Mouse (Mus musculus) embryonic facial prominence, embryonic 14.5 days (tissue): ENCODE results near the gene Eif4h. TPM values are rescaled to one million over a fixed set of nuclear protein-coding genes. Genes with fewer than 3 reads are reported as not detected.

Experiments
- ATAC-seq: fragments of 200-750 bp; cut with Nextera tagmentation; 2 replicates; pipeline ENCODE4 v1.8.0; 2017; ENCODE audit warnings: low read depth, moderate number of reproducible peaks, moderate TSS enrichment
- DNase-seq: peaks from one replicate; pipeline ENCODE4 v3.0.0-alpha.2; 2015; ENCODE audit warnings: low spot score
- H3K27ac ChIP-seq: fragments of 300-500 bp; sonication (generic); replicated peaks from 2 replicates; pipeline ENCODE4 v1.5.1; 2014; ENCODE audit warnings: low read depth, mild to moderate bottlenecking, low read length, moderate library complexity
- H3K27me3 ChIP-seq: fragments of 300-500 bp; sonication (generic); replicated peaks from 2 replicates; pipeline ENCODE4 v1.6.1; 2014; ENCODE audit warnings: low read length; ENCODE audit not compliant: control insufficient read depth, insufficient read depth
- H3K36me3 ChIP-seq: fragments of 300-500 bp; sonication (generic); 2 replicates; pipeline ENCODE4 v1.6.1; 2014; ENCODE audit warnings: low read length, mixed read lengths; ENCODE audit not compliant: control insufficient read depth, insufficient read depth
- H3K4me1 ChIP-seq: fragments of 300-500 bp; sonication (generic); 2 replicates; pipeline ENCODE4 v1.6.1; 2014; ENCODE audit warnings: antibody characterized with exemption, low read length; ENCODE audit not compliant: control insufficient read depth, insufficient read depth
- H3K4me2 ChIP-seq: fragments of 300-500 bp; sonication (generic); 2 replicates; pipeline ENCODE4 v1.6.1; 2014; ENCODE audit warnings: low read depth, mild to moderate bottlenecking, low read length, moderate library complexity, mixed read lengths
- H3K4me3 ChIP-seq: fragments of 300-500 bp; sonication (generic); 2 replicates; pipeline ENCODE4 v1.5.1; 2014; ENCODE audit warnings: low read depth, mild to moderate bottlenecking, low read length
- H3K9ac ChIP-seq: fragments of 300-500 bp; sonication (generic); 2 replicates; pipeline ENCODE4 v1.6.1; 2014; ENCODE audit warnings: low read depth, mild to moderate bottlenecking, low read length, moderate library complexity, mixed read lengths
- H3K9me3 ChIP-seq: fragments of 300-500 bp; sonication (generic); 2 replicates; pipeline ENCODE4 v1.6.1; 2016; ENCODE audit warnings: low read length; ENCODE audit not compliant: control insufficient read depth
- WGBS: fragments of 180-500 bp; shearing (Covaris S2); extraction: QIAGEN DNeasy Blood & Tissue Kit; methylation state at CpG from one replicate; pipeline ENCODE4 v1.1.7; 2014; 5-methylcytosine and 5-hydroxymethylcytosine counted together
- polyA plus RNA-seq: library from polyadenylated mRNA; unstranded; fragments of >200 nt; fragmentation: Nextera tagmentation; extraction: Ambion mirVana; gene quantifications from 2 replicates; pipeline ENCODE4 v1.2.1, GENCODE M21; 2014

The Eif4h gene
- 365 and 410 TPM in 2 replicates for polyA plus RNA-seq

DNA sequence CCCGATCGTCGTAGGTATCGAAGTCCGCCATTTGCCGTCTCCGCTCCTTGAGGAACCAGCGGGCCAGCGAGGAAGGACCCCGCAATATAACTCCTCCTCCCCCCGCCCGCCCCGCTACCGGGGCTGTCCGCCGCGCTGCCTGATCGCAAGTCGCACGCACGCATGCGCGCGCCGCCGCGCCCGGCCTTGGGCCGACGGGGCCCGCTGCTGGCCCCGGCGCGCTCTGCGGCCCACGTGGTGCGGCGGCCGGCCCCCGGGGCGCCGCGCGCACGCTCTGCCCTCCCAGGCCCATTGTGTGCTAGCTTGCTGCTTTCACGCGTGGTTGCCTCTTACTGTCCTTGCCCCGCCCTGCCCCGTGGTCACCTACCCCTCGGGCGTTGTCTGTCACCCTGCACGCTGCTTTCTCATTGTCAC is at the start of gene Eif4h:
TSS of gene Eif4h (minus strand) at position 222 of the 414 bp plus-strand sequence.
- ATAC-seq (peak; percentile 94), DNase-seq (peak; percentile 97)
- peak within 1 kb of the TSS; percentile 72 for H3K4me2 ChIP-seq

DNA sequence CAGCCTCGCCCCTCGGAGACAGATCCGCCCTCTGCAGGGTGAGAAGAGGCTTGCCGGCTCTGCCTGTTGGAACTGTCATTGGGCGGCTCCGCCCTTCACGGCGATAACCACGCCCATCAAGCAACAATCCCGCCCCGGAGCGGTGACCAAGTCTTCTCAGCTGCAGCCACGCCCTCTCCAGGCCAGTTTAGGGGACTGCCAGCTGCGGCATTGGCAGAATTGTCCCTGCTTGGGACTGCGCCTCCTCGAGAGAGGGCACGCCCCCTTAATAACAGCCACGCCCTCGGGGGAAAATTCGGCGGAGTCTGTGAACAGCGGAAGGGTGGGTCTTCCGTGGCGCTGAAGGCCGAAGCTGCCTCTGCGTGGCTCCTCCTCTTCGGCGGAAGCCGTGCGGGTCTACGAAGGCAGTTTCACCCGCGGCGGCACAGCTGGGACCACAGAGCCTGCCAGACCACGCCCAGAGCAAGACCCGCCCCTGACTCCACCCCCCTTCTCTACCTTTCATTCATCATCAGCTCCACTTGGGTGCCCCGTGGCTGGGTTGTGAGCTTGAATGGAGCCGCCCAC is 49.5 kb upstream of the Eif4h start:
- Histone ChIP-seq H3K27me3 (no peaks in the 10 kb centered on the region), H3K4me2 (peak overlapping the region; percentile 65), H3K9me3 (no peaks in the 10 kb centered on the region), H3K4me3 (peak overlapping the region; percentile 81), H3K27ac (peak overlapping the region; percentile 81), H3K9ac (peak overlapping the region; percentile 83), H3K36me3 (peaks cover 20% of the 10 kb centered on the region), H3K4me1 (no peaks in the 10 kb centered on the region; the same call in 1 of the 2 replicates)
- ATAC-seq (peak; percentile 97), DNase-seq (peak; percentile 99)
- WGBS, result 0% methylated on average over 18 of the region's 38 CpGs

More for the DNA sequence above, at the start of gene Eif4h:
- Histone ChIP-seq H3K36me3 (peaks cover 23% of the 10 kb centered on the region), H3K4me1 (peaks cover 11% of the 10 kb centered on the region; the same call in 1 of the 2 replicates), H3K27me3 (no peaks in the 10 kb centered on the region), H3K27ac (peak within 1 kb of the TSS; percentile 96), H3K9me3 (no peaks in the 10 kb centered on the region), H3K9ac (peak within 1 kb of the TSS; percentile 99), H3K4me3 (peak within 1 kb of the TSS; percentile 97)
- WGBS, result under 1% methylated on average over 28 of the region's 52 CpGs

DNA sequence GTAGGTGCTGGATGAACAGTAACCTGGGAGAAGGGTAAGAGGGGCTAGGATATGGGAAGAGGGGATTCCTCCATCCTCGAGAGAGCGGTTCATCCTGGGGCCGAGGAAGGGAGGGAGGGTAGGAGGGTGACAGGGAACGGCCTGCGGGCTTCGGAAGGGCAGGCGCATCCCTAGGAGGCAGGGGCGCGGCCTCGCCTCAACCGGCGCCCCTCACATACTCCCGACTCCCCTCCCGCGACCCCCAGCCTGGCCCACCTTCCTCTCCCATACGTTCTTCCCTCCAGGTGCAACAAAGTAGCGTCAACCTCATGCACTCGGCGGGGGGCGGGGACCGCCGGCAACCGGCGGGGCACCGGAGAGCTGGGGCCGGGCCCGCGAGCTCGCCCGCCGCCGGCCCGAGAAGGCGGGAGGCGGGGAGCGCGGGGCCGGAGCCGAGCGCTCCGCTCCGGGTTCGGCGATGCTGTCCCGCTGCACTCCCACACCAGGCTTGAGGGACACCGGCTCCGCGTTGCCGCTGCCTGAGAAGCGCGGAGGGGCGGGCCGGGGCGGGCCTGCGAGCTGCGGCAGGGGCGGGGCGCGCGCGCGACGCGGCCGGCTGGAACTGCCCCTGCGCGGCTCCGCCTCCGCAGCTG is 48.9 kb upstream of the Eif4h start, which contains the start of gene Limk1:
TSS of gene Limk1 (minus strand) at position 513 of the 632 bp plus-strand sequence.
- peak within 1 kb of the TSS; percentile 81 for H3K27ac ChIP-seq
- ATAC-seq (peak; percentile 1; the same call in 1 of the 2 replicates), DNase-seq (no peak)
- under 1% methylated on average over 16 of the region's 69 CpGs for WGBS
- peaks cover 23% of the 10 kb centered on the region for H3K36me3 ChIP-seq
- H3K4me3 ChIP-seq, result peak within 1 kb of the TSS; percentile 81
- H3K27me3 ChIP-seq, result no peaks in the 10 kb centered on the region
- H3K4me1 ChIP-seq, result no peaks in the 10 kb centered on the region; the same call in 1 of the 2 replicates
- H3K4me2 ChIP-seq, result peak within 1 kb of the TSS; percentile 65
- peak within 1 kb of the TSS; percentile 83 for H3K9ac ChIP-seq
- no peaks in the 10 kb centered on the region for H3K9me3 ChIP-seq

GRCm38 (mm10) chr5:134687187-134687586 is 47.9 kb upstream of the Eif4h start:
- Histone ChIP-seq H3K4me2 (peak overlapping the region; percentile 65), H3K4me3 (peak overlapping the region; percentile 81), H3K9ac (0 out of 2 replicates have a peak overlapping the region, but pooled peaks have one; percentile 83), H3K4me1 (no peaks in the 10 kb centered on the region; the same call in 1 of the 2 replicates), H3K36me3 (peaks cover 34% of the 10 kb centered on the region), H3K27me3 (no peaks in the 10 kb centered on the region), H3K9me3 (no peaks in the 10 kb centered on the region), H3K27ac (no peak overlapping the region)
- ATAC-seq (no peak), DNase-seq (no peak)
- WGBS, result 92% methylated on average over 1 of the region's 1 CpGs

DNA sequence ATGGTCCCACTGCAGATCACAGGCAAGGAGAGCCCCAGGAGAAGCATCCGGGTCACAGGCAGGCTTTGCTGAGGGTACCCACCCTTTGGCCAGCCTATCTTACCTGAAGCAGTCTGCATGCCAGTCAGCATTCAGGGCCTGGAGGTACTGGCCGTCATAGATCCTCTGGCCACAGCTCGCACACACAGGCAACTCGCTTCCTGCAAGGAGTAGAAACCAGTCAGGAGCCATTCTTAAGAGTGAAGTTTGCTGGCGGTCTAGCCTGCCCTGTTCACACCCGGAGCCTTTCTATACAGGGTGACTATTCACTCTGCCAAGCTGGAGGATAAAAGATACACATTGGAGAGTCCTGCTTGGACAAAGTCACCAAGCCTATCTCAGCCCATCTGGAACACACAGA is 47.3 kb upstream of the Eif4h start:
- Histone ChIP-seq H3K27ac (no peak overlapping the region), H3K4me2 (no peak overlapping the region), H3K4me3 (no peak overlapping the region), H3K36me3 (peaks cover 35% of the 10 kb centered on the region), H3K9ac (no peak overlapping the region), H3K9me3 (no peaks in the 10 kb centered on the region), H3K4me1 (no peaks in the 10 kb centered on the region; the same call in 1 of the 2 replicates), H3K27me3 (no peaks in the 10 kb centered on the region)
- WGBS, result 89% methylated on average over 6 of the region's 6 CpGs
- ATAC-seq (no peak), DNase-seq (no peak)

DNA sequence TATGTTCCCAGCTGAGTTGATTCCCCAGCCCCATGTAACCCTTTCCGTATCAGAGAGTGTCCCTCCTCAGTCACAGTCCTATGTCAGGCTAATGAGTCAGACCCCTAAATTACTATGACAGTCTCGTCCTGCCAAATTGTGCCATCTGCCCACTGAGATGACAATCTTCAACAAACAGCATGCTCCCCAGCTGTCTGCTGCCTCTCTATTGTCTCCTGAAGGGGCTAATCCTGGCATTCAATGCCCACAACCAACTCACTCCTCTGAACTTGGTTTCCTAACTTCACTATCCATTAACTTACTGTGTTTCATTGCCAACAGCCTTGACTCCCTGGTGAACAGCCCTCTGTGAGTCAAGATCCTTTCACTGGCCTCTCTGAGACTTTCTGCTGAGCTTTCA is 45.1 kb upstream of the Eif4h start:
- Histone ChIP-seq H3K4me2 (no peak overlapping the region), H3K36me3 (peaks cover 35% of the 10 kb centered on the region), H3K27me3 (no peaks in the 10 kb centered on the region), H3K4me3 (no peak overlapping the region), H3K9me3 (no peaks in the 10 kb centered on the region), H3K27ac (no peak overlapping the region), H3K9ac (no peak overlapping the region), H3K4me1 (no peaks in the 10 kb centered on the region; the same call in 1 of the 2 replicates)
- no peak for DNase-seq
- WGBS, result 73% methylated on average over 2 of the region's 2 CpGs
- ATAC-seq, result no peak

- no peak overlapping the region for H3K27ac ChIP-seq
- no peak for DNase-seq
- H3K4me3 ChIP-seq, result no peak overlapping the region
- WGBS, result 69% methylated on average over 2 of the region's 2 CpGs
- H3K4me2 ChIP-seq, result no peak overlapping the region
- no peaks in the 10 kb centered on the region for H3K27me3 ChIP-seq
- ATAC-seq, result no peak
- H3K36me3 ChIP-seq, result peaks cover 35% of the 10 kb centered on the region
- H3K4me1 ChIP-seq, result no peaks in the 10 kb centered on the region
- H3K9me3 ChIP-seq, result no peaks in the 10 kb centered on the region
- H3K9ac ChIP-seq, result no peak overlapping the region
Measured at GRCm38 (mm10) chr5:134683813-134684212, 44.5 kb upstream of the Eif4h start.

DNA sequence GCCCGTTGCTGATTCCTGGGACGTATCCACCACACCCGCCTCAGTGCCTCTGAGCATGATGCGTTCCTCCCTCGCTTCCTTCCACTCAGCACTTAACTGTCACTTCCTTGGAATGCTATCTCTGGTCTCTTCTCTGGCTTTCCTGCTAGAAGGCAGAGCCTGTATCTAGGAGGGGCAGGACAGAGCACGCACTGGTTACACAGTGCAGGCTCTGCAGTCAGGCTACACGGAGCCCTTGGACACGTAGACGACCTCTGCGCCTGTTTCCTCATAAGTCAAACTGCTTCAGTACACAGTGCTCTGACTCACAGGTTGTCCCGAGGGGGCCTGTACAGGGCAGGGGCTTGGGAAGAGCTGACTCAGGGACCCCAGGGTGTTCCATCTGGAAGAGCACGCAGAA is 40.9 kb upstream of the Eif4h start:
- no peaks in the 10 kb centered on the region for H3K9me3 ChIP-seq
- 72% methylated on average over 12 of the region's 12 CpGs for WGBS
- H3K27me3 ChIP-seq, result no peaks in the 10 kb centered on the region
- H3K4me1 ChIP-seq, result peaks cover 11% of the 10 kb centered on the region
- no peak for DNase-seq
- H3K9ac ChIP-seq, result no peak overlapping the region
- H3K36me3 ChIP-seq, result peaks cover 22% of the 10 kb centered on the region; the same call in 1 of the 2 replicates
- H3K27ac ChIP-seq, result no peak overlapping the region
- no peak overlapping the region for H3K4me3 ChIP-seq
- no peak overlapping the region for H3K4me2 ChIP-seq
- ATAC-seq, result no peak
